Mouse (Mus musculus) MN1 (cell line): ENCODE results near the gene Slc4a8.
"Not testable (repeated sequence)": the region's sequence is repeated elsewhere in the genome, so short reads cannot be mapped to it uniquely, and the experiment has no call there.

Source experiments
- DNase-seq: peaks from one replicate; pipeline ENCODE4 v3.0.0-alpha.2; 2016; ENCODE audit warnings: low spot score

Gene Slc4a8

GRCm38 (mm10) chr15:100743238-100743637 is 18.3 kb upstream of the Slc4a8 start:
- DNase-seq: no peak

- DNase-seq: peak; percentile 37
Measured at GRCm38 (mm10) chr15:100746478-100747120, 14.9 kb upstream of the Slc4a8 start.

- peak; percentile 48 for DNase-seq
Measured at GRCm38 (mm10) chr15:100747121-100747963, 14.2 kb upstream of the Slc4a8 start.

GRCm38 (mm10) chr15:100748584-100748983 is 13.0 kb upstream of the Slc4a8 start:
- DNase-seq: no peak

- peak; percentile 86 for DNase-seq
Measured at GRCm38 (mm10) chr15:100749751-100750538, 11.6 kb upstream of the Slc4a8 start.

GRCm38 (mm10) chr15:100752439-100752838 is 9.1 kb upstream of the Slc4a8 start:
- DNase-seq: peak; percentile 61

- peak; percentile 62 for DNase-seq
Measured at GRCm38 (mm10) chr15:100753045-100753444, 8.5 kb upstream of the Slc4a8 start.

GRCm38 (mm10) chr15:100754041-100754440 is 7.5 kb upstream of the Slc4a8 start:
- peak; percentile 91 for DNase-seq

- peak; percentile 83 for DNase-seq
Measured at GRCm38 (mm10) chr15:100754805-100755497, 6.6 kb upstream of the Slc4a8 start.

GRCm38 (mm10) chr15:100755498-100755859 is 6.1 kb upstream of the Slc4a8 start:
- DNase-seq: peak; percentile 49

- no peak for DNase-seq
Measured at GRCm38 (mm10) chr15:100755881-100756624, 5.5 kb upstream of the Slc4a8 start.

GRCm38 (mm10) chr15:100757527-100757978 is 4.0 kb upstream of the Slc4a8 start:
- peak; percentile 95 for DNase-seq

- DNase-seq: no peak
Measured at GRCm38 (mm10) chr15:100759286-100759685, 2.3 kb upstream of the Slc4a8 start.

- no peak for DNase-seq
Measured at GRCm38 (mm10) chr15:100761036-100761418, 520 bp upstream of the Slc4a8 start.

GRCm38 (mm10) chr15:100762649-100763048 is 1.1 kb downstream of the Slc4a8 start:
- peak; percentile 37 for DNase-seq

- no peak for DNase-seq
Measured at GRCm38 (mm10) chr15:100764163-100764951, 2.8 kb downstream of the Slc4a8 start.

- DNase-seq: no peak
Measured at GRCm38 (mm10) chr15:100766826-100767225, 5.3 kb downstream of the Slc4a8 start.

GRCm38 (mm10) chr15:100767851-100768250 is 6.3 kb downstream of the Slc4a8 start:
- DNase-seq: no peak

- not testable (repeated sequence) for DNase-seq
Measured at GRCm38 (mm10) chr15:100769023-100769422, 7.5 kb downstream of the Slc4a8 start.

- DNase-seq: no peak
Measured at GRCm38 (mm10) chr15:100770338-100770737, 8.8 kb downstream of the Slc4a8 start.
